Mouse (Mus musculus) hindbrain, embryonic 10.5 days (tissue): ENCODE data around the gene Cbfa2t2. TPM values are rescaled to one million over a fixed set of nuclear protein-coding genes. Genes with fewer than 3 reads are reported as not detected.

Source experiments
- polyA plus RNA-seq: library from polyadenylated mRNA; unstranded; fragments of >200 nt; fragmentation: Nextera tagmentation; extraction: Ambion mirVana; gene quantifications from 2 replicates; pipeline ENCODE4 v1.2.1, GENCODE M21; 2016

Cbfa2t2 gene
- polyA plus RNA-seq, 1 experiment from 2014 or later: 79.1 TPM

Other genes with a start within 250 kb of the Cbfa2t2 start
- gene Bpifb1, start 245.7 kb upstream of the Cbfa2t2 start, polyA plus RNA-seq: not detected in 2 replicates
- gene Bpifb5, start 212.7 kb upstream of the Cbfa2t2 start, polyA plus RNA-seq: 0.30 and 0.41 TPM in 2 replicates
- not detected in 2 replicates for gene Bpifb9a, start 178.6 kb upstream of the Cbfa2t2 start, polyA plus RNA-seq
- not detected in 2 replicates for gene Bpifb9b, start 129.3 kb upstream of the Cbfa2t2 start, polyA plus RNA-seq
- gene Cdk5rap1, start 63.5 kb upstream of the Cbfa2t2 start, polyA plus RNA-seq: 13.9 and 16.0 TPM in 2 replicates
- 5.3 and 7.9 TPM in 2 replicates for gene Snta1, start 28.4 kb upstream of the Cbfa2t2 start, polyA plus RNA-seq
- 9.5 and 10.0 TPM in 2 replicates for gene 1700003F12Rik, start 110.6 kb downstream of the Cbfa2t2 start, polyA plus RNA-seq
- 0.60 and 1.3 TPM in 2 replicates for gene Actl10, start 115.3 kb downstream of the Cbfa2t2 start, polyA plus RNA-seq
- 9.8 and 16.0 TPM in 2 replicates for gene Necab3, start 122.4 kb downstream of the Cbfa2t2 start, polyA plus RNA-seq
- gene E2f1, start 133.4 kb downstream of the Cbfa2t2 start, polyA plus RNA-seq: 41.4 and 43.8 TPM in 2 replicates
- gene Pxmp4, start 167.2 kb downstream of the Cbfa2t2 start, polyA plus RNA-seq: 14.5 and 16.9 TPM in 2 replicates
- 1.3 and 1.4 TPM in 2 replicates for gene Zfp341, start 176.8 kb downstream of the Cbfa2t2 start, polyA plus RNA-seq
- 0.36 TPM in 1 of 2 replicates, not detected in the other for gene 4930519P11Rik, start 177.0 kb downstream of the Cbfa2t2 start, polyA plus RNA-seq
- gene Chmp4b, start 215.2 kb downstream of the Cbfa2t2 start, polyA plus RNA-seq: 13.3 and 18.1 TPM in 2 replicates